Mouse (Mus musculus) urinary bladder, postnatal 14 days (tissue): ENCODE data around the gene Ip6k3.
A peak's percentile ranks its signal among the peaks of the same experiment; 100 is the strongest.

ENCODE experiments used
- DNase-seq: peaks from one replicate; pipeline ENCODE4 v3.0.0; 2021; ENCODE audit warnings: low spot score

The Ip6k3 gene

GRCm38 (mm10) chr17:27167545-27167944 lies at the start of gene Ip6k3:
Gene Ip6k3, minus strand, starts transcription at chr17:27167795.
- DNase-seq: no peak

- DNase-seq: peak; percentile 66
These were observed 45.4 kb upstream of the Ip6k3 start for GRCm38 (mm10) chr17:27212768-27213525.

GRCm38 (mm10) chr17:27212006-27212405 lies 44.4 kb upstream of the Ip6k3 start:
- no peak for DNase-seq

- DNase-seq: peak; percentile 65
These were observed 39.6 kb upstream of the Ip6k3 start for GRCm38 (mm10) chr17:27207113-27207707.

GRCm38 (mm10) chr17:27204075-27204909 lies 36.7 kb upstream of the Ip6k3 start, which contains the start of gene Lemd2:
Gene Lemd2, minus strand, starts transcription at chr17:27204469.
- peak; percentile 97 for DNase-seq

- DNase-seq: peak; percentile 32
These were observed 35.9 kb upstream of the Ip6k3 start for GRCm38 (mm10) chr17:27203358-27204074.

- DNase-seq: no peak
These were observed 35.3 kb upstream of the Ip6k3 start for GRCm38 (mm10) chr17:27202919-27203357.

GRCm38 (mm10) chr17:27201981-27202380 lies 34.4 kb upstream of the Ip6k3 start:
- peak; percentile 4 for DNase-seq

- peak; percentile 34 for DNase-seq
These were observed 33.2 kb upstream of the Ip6k3 start for GRCm38 (mm10) chr17:27200801-27201200.

GRCm38 (mm10) chr17:27199864-27200263 lies 32.3 kb upstream of the Ip6k3 start:
- DNase-seq: no peak

GRCm38 (mm10) chr17:27199205-27199604 lies 31.6 kb upstream of the Ip6k3 start:
- DNase-seq: no peak

GRCm38 (mm10) chr17:27196206-27196605 lies 28.6 kb upstream of the Ip6k3 start:
- no peak for DNase-seq

GRCm38 (mm10) chr17:27194258-27195185 lies 26.9 kb upstream of the Ip6k3 start:
- no peak for DNase-seq

GRCm38 (mm10) chr17:27191804-27192203 lies 24.2 kb upstream of the Ip6k3 start:
- DNase-seq: no peak

GRCm38 (mm10) chr17:27191189-27191588 lies 23.6 kb upstream of the Ip6k3 start:
- DNase-seq: no peak

- DNase-seq: peak; percentile 69
These were observed 22.1 kb upstream of the Ip6k3 start for GRCm38 (mm10) chr17:27189640-27190216.

GRCm38 (mm10) chr17:27188883-27189282 lies 21.3 kb upstream of the Ip6k3 start:
- DNase-seq: no peak

- no peak for DNase-seq
These were observed 19.5 kb upstream of the Ip6k3 start for GRCm38 (mm10) chr17:27187059-27187458.

GRCm38 (mm10) chr17:27186068-27186467 lies 18.5 kb upstream of the Ip6k3 start:
- no peak for DNase-seq

- no peak for DNase-seq
These were observed 16.2 kb upstream of the Ip6k3 start for GRCm38 (mm10) chr17:27183667-27184292.
